Mouse (Mus musculus): ENCODE measurements around the gene Acadl. TPM values are rescaled to one million over a fixed set of nuclear protein-coding genes. Genes with fewer than 3 reads are reported as not detected.
A peak's percentile ranks its signal among the peaks of the same experiment; 100 is the strongest.

Acadl gene
- polyA plus RNA-seq, 1 experiment from 2014 or later = 40.4 TPM

GRCm38 (mm10) chr1:66837207-66837606 lies 25.9 kb downstream of the Acadl start:
- WGBS = 79% methylated on average over 3 of the region's 3 CpGs
- Histone ChIP-seq H3K36me3 (replicated peaks) (peaks cover 18% of the 10 kb centered on the region), H3K4me1 (no peaks in the 10 kb centered on the region)

DNA sequence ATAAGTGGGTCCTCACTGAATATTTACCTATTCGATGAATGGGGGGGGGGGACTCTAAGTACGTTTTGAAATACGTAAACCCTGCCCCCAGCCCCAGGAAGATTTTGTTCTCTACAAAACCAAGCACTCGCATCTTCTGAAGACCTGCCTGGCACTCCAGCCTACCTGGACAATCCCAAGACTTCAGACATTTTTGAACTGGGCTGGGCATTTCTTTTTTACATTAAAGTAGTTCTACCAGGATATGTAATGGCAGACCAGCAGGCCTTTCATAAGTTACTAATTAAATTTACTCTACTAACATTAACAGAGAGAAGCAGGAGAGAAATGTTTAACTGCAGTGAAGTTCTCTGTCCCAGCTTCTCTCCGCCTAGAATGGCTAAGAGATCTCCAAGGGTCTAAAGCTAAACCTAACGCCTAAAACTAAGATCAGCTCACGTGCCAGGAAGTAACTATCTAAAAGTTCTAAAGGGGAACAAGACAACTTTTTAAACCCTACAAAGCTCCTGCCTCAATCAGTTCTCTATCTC lies 30.4 kb downstream of the Acadl start:
- WGBS = 89% methylated on average over 7 of the region's 7 CpGs
- Histone ChIP-seq H3K4me1 (peaks cover 6% of the 10 kb centered on the region; the same call in 1 of the 2 replicates), H3K9me3 (no peaks in the 10 kb centered on the region), H3K27ac (replicated peaks) (no peak overlapping the region), H3K36me3 (replicated peaks) (peaks cover 7% of the 10 kb centered on the region; the same call in 1 of the 2 replicates), H3K27me3 (replicated peaks; ENCODE audit: low read depth, poor library complexity, severe bottlenecking) (no peaks in the 10 kb centered on the region), H3K4me3 (no peak overlapping the region)
- no peak for DNase-seq (ENCODE audit: low spot score)

More at GRCm38 (mm10) chr1:66837207-66837606, 25.9 kb downstream of the Acadl start:
- no peaks in the 10 kb centered on the region for H3K9me3 ChIP-seq
- H3K4me3 ChIP-seq = no peak overlapping the region
- no peak overlapping the region for H3K27ac ChIP-seq (replicated peaks)
- no peaks in the 10 kb centered on the region for H3K27me3 ChIP-seq (replicated peaks; ENCODE audit: low read depth, poor library complexity, severe bottlenecking)
- DNase-seq (ENCODE audit: low spot score) = no peak

DNA sequence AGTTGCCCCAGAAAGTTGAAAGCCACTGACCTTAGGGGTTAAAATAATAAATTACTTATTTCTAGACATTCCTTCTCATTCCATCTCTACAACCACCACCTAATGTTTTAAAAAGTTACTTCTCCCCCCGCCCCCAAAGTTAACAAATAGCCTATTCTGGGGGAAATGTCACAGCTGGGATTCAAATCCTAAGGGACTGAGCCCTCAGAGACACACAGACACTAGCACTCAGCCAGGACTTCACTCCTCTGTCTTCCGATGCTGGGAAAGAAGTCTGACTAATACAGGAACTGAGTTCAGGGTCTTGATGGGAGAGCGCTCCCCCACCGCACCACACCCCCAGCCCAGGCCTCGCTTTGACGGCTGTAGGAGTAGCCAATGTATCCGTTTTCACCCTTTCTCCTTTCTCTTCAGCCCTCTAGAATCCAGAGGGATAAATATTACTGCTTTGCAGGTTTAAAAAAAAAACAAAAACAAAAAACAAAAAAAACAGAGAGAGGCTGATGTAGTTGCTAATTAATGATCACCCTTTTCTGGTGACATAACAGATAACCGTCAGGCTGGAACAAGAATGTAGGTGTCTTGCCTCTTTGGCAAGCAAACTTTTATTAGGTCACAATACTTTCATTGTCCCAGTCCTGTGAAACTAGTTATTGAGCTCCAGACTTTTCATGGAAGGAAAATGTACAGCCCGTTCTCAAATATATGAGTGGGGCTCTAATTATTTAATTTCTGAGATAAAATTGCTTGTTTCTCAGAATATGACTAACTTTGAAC lies 31.1 kb downstream of the Acadl start:
- no peaks in the 10 kb centered on the region for H3K9me3 ChIP-seq
- peaks cover 6% of the 10 kb centered on the region; the same call in 1 of the 2 replicates for H3K4me1 ChIP-seq
- H3K27me3 ChIP-seq (replicated peaks; ENCODE audit: low read depth, poor library complexity, severe bottlenecking) = no peaks in the 10 kb centered on the region
- no peak overlapping the region for H3K4me3 ChIP-seq
- peaks cover 7% of the 10 kb centered on the region; the same call in 1 of the 2 replicates for H3K36me3 ChIP-seq (replicated peaks)
- no peak overlapping the region for H3K27ac ChIP-seq (replicated peaks)
- no peak for DNase-seq (ENCODE audit: low spot score)
- WGBS = 69% methylated on average over 9 of the region's 9 CpGs

- DNase-seq (ENCODE audit: low spot score) = no peak
- H3K9me3 ChIP-seq = no peaks in the 10 kb centered on the region
- 84% methylated on average over 9 of the region's 9 CpGs for WGBS
- no peak overlapping the region for H3K27ac ChIP-seq (replicated peaks)
- H3K4me1 ChIP-seq = peaks cover 6% of the 10 kb centered on the region; the same call in 1 of the 2 replicates
- H3K36me3 ChIP-seq (replicated peaks) = peaks cover under 1% of the 10 kb centered on the region; the same call in 1 of the 2 replicates
- no peaks in the 10 kb centered on the region for H3K27me3 ChIP-seq (replicated peaks; ENCODE audit: low read depth, poor library complexity, severe bottlenecking)
- H3K4me3 ChIP-seq = no peak overlapping the region
Observed at GRCm38 (mm10) chr1:66829400-66830080, 33.5 kb downstream of the Acadl start.

DNA sequence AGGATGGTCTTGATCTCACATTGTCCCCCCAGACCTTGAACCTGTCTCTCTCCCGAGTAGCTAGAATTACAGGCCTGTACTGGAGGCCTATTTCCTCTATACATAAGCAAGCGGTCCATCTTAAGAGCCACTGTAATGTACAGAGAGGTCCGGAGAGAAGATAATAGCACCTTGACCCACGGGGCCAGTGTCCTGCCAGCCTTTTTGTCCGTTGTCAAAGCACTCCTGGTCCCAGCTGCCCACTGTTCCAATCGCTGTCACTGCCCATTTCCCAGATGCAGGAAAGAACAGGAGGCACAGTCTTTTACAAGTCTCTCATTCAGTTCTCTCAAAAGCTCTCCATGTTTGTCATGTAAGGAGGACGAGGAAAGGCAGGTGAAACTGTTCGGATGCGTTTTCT lies 41.1 kb downstream of the Acadl start:
- peaks cover 26% of the 10 kb centered on the region for H3K27me3 ChIP-seq (replicated peaks; ENCODE audit: low read depth, poor library complexity, severe bottlenecking)
- no peaks in the 10 kb centered on the region for H3K36me3 ChIP-seq (replicated peaks)
- H3K9me3 ChIP-seq = no peaks in the 10 kb centered on the region
- no peak overlapping the region for H3K4me3 ChIP-seq
- H3K27ac ChIP-seq (replicated peaks) = no peak overlapping the region
- H3K4me1 ChIP-seq = peaks cover 8% of the 10 kb centered on the region
- DNase-seq (ENCODE audit: low spot score) = no peak
- 76% methylated on average over 9 of the region's 9 CpGs for WGBS

DNA sequence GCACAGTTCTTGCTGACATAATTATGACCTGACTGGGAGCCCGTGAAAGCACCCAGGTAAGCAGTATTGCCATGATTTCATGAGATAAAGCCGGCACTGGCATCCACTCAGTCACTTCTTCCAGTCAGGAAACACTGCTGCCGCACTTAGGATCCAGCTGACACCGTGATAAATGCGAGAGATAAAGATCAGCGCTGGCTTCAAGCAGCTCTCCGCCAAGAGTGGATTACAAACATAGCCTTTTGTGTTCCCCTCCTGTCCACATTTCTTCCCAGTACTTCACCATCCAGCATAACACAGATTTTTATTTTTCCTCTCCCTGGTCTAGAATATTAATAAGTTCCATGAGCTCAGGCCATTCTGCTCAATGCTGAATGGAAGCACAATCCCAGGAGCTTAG lies 42.8 kb downstream of the Acadl start:
- no peak for DNase-seq (ENCODE audit: low spot score)
- Histone ChIP-seq H3K9me3 (no peaks in the 10 kb centered on the region), H3K27me3 (replicated peaks; ENCODE audit: low read depth, poor library complexity, severe bottlenecking) (peaks cover 26% of the 10 kb centered on the region), H3K4me1 (peaks cover 8% of the 10 kb centered on the region), H3K36me3 (replicated peaks) (no peaks in the 10 kb centered on the region), H3K27ac (replicated peaks) (no peak overlapping the region), H3K4me3 (no peak overlapping the region)
- WGBS = 38% methylated on average over 7 of the region's 7 CpGs

DNA sequence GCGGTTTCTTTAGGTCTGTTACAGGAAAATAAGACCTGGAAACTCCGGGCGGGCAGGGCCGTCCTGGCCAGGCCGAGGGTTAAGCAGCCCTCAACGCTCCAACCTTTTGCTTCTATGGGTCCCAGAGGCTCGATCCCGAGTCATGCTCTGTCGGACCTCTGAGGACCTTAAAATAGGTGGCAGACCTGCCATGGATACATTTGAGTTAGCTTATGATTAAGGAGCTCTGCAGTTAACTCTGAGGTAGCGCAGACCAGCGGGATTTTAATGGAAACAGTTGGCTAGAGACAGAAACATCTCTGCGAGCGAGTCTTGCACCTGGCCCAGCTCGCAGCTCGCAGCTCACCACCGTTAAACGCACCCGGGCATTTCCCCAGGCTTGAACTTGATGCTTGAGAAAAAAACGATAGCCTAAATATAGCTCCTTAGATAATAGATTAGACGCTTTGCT lies 45.2 kb downstream of the Acadl start:
- H3K4me1 ChIP-seq = peaks cover 12% of the 10 kb centered on the region
- DNase-seq (ENCODE audit: low spot score) = no peak
- H3K27ac ChIP-seq (replicated peaks) = peak overlapping the region; percentile 99
- peak overlapping the region; percentile 87 for H3K4me3 ChIP-seq
- no peaks in the 10 kb centered on the region for H3K36me3 ChIP-seq (replicated peaks)
- WGBS = under 1% methylated on average over 20 of the region's 20 CpGs
- no peaks in the 10 kb centered on the region for H3K9me3 ChIP-seq
- H3K27me3 ChIP-seq (replicated peaks; ENCODE audit: low read depth, poor library complexity, severe bottlenecking) = peaks cover 26% of the 10 kb centered on the region

DNA sequence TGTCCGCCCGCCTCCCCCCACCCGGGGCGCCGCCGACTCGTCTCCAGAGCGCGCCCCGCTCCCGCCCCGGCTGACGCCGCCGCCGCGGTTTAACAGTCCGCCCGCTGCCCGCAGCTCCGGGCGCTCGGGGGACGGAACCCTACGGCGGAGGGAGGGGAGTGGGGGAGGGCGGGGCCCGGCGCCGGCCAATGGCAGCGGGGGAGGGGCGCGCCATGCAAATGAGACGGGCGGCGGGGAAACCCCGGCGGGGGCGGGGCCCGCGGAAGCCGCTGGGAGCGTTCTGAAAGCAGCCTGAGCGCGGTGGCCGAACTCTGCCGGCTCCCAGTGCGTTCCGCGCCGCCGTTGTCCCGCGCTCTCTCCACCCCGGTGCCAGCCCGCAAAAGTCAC lies 45.6 kb downstream of the Acadl start, which contains the start of gene Kansl1l:
Gene Kansl1l (minus strand): TSS at position 110 of the 387 bp plus-strand sequence.
- Histone ChIP-seq H3K4me1 (peaks cover 12% of the 10 kb centered on the region), H3K36me3 (replicated peaks) (no peaks in the 10 kb centered on the region), H3K4me3 (peak within 1 kb of the TSS; percentile 87), H3K27ac (replicated peaks) (peak within 1 kb of the TSS; percentile 99), H3K27me3 (replicated peaks; ENCODE audit: low read depth, poor library complexity, severe bottlenecking) (peaks cover 26% of the 10 kb centered on the region), H3K9me3 (no peaks in the 10 kb centered on the region)
- peak; percentile 96 for DNase-seq (ENCODE audit: low spot score)
- under 1% methylated on average over 53 of the region's 56 CpGs for WGBS

DNA sequence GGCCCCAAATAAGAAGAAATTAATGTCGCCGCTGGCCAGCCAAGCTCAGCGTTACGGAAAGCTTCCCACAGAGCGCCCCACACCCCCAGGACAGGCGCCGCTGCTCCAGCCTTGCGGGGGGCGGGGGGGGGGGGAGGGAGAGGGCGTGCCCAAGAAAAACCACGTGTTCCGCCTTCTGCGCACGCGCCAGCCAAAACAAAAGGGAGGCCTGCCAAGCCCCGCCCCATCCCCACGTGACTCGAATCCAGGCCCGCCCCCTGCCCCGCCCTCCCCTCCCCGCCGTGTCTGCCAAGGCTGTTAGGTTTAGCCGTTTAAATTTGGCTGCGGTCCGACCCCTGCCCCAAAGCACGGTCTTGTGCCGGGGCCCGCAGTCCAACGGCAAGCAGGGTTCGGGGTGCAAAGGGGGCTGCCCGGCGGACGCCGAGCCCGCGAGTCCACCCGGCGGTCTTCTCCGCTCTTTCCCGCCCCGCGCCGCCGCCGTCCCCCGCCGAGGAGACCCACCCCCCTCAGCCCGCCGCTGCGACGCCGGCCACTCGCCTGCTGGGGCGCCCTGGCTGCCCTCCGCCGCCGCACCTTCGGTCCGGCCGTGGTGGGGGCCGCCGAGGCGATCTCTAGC lies 46.1 kb downstream of the Acadl start:
- Histone ChIP-seq H3K27ac (replicated peaks) (peak overlapping the region; percentile 99), H3K4me3 (peak overlapping the region; percentile 87), H3K9me3 (no peaks in the 10 kb centered on the region), H3K4me1 (peaks cover 12% of the 10 kb centered on the region), H3K36me3 (replicated peaks) (no peaks in the 10 kb centered on the region), H3K27me3 (replicated peaks; ENCODE audit: low read depth, poor library complexity, severe bottlenecking) (peaks cover 26% of the 10 kb centered on the region)
- under 1% methylated on average over 62 of the region's 63 CpGs for WGBS
- DNase-seq (ENCODE audit: low spot score) = peak; percentile 98

GRCm38 (mm10) chr1:66815941-66816777 lies 46.9 kb downstream of the Acadl start:
- Histone ChIP-seq H3K4me1 (peaks cover 12% of the 10 kb centered on the region), H3K9me3 (no peaks in the 10 kb centered on the region), H3K36me3 (replicated peaks) (no peaks in the 10 kb centered on the region), H3K27ac (replicated peaks) (peak overlapping the region; percentile 99), H3K27me3 (replicated peaks; ENCODE audit: low read depth, poor library complexity, severe bottlenecking) (peaks cover 26% of the 10 kb centered on the region), H3K4me3 (peak overlapping the region; percentile 87)
- DNase-seq (ENCODE audit: low spot score) = peak; percentile 67
- 2% methylated on average over 39 of the region's 39 CpGs for WGBS

- Histone ChIP-seq H3K27me3 (replicated peaks; ENCODE audit: low read depth, poor library complexity, severe bottlenecking) (peaks cover 16% of the 10 kb centered on the region), H3K27ac (replicated peaks) (no peak overlapping the region), H3K4me3 (no peak overlapping the region), H3K36me3 (replicated peaks) (no peaks in the 10 kb centered on the region), H3K4me1 (peaks cover 7% of the 10 kb centered on the region; the same call in 1 of the 2 replicates), H3K9me3 (no peaks in the 10 kb centered on the region)
- 71% methylated on average over 8 of the region's 8 CpGs for WGBS
- DNase-seq (ENCODE audit: low spot score) = no peak
Observed at GRCm38 (mm10) chr1:66814756-66815155, 48.3 kb downstream of the Acadl start.
